Mouse (Mus musculus): ENCODE measurements at regions not wholly inside any gene's neighbourhood (a gene's known extent, or its start where the extent isn't known, plus 50 kb on each side); places are given as distances from the start of the nearest gene placed in this dataset.

DNA sequence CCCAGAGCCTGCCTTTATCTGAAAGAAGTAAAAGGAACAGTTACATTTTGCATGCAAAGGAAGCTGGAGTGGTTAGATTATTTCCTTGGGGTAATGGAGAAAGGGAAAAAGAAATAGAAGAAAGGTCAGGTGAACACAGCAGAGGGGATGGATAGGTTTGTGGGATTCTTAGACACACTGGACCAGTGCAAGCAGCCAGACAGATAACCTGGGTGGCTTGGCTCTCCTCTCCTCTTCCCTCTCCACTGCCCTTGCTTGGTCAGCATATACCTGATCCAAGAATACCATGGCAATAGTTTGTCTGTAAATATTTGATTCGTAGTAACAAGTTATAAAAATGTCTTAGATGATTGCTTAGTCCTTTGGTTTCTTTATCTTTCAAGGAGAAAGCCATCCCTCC, 59.9 kb upstream of the Slc30a5 start:
- no peak for TF ChIP-seq CTCF (IDR thresholded peaks at IDR 0.05; ENCODE audit: low read depth)
- TF ChIP-seq EP300 (IDR thresholded peaks at IDR 0.05; ENCODE audit: low read depth): no peak

Data from liver, embryonic 14.5 days (tissue).